Mouse (Mus musculus) heart, embryonic 16.5 days (tissue): ENCODE data around the gene Tlk2. TPM values are rescaled to one million over a fixed set of nuclear protein-coding genes. Genes with fewer than 3 reads are reported as not detected.

Source experiments
- ATAC-seq: fragments of 200-750 bp; cut with Nextera tagmentation; replicated peaks from 2 replicates; pipeline ENCODE4 v1.8.0; 2017; ENCODE audit warnings: moderate number of reproducible peaks; ENCODE audit not compliant: insufficient read depth, low FRiP score; ENCODE audit errors: extremely low read depth
- H3K27ac ChIP-seq: fragments of 300-500 bp; sonication (generic); 2 replicates; pipeline ENCODE4 v1.5.1; 2014; ENCODE audit warnings: mild to moderate bottlenecking, low read length, control low read depth, moderate library complexity
- H3K27me3 ChIP-seq: fragments of 300-500 bp; sonication (generic); 2 replicates; pipeline ENCODE4 v1.6.1; 2014; ENCODE audit warnings: low read length, mixed read lengths; ENCODE audit not compliant: control insufficient read depth, insufficient read depth
- H3K36me3 ChIP-seq: fragments of 300-500 bp; sonication (generic); 2 replicates; pipeline ENCODE4 v1.6.1; 2014; ENCODE audit not compliant: control insufficient read depth, insufficient read depth
- H3K4me1 ChIP-seq: fragments of 300-500 bp; sonication (generic); 2 replicates; pipeline ENCODE4 v1.6.1; 2014; ENCODE audit warnings: low read length, mixed read lengths; ENCODE audit not compliant: control insufficient read depth, insufficient read depth
- H3K4me2 ChIP-seq: fragments of 300-500 bp; sonication (generic); 2 replicates; pipeline ENCODE4 v1.6.1; 2014; ENCODE audit warnings: low read depth, mild to moderate bottlenecking, control low read depth, low read length
- H3K4me3 ChIP-seq: fragments of 300-500 bp; sonication (generic); 2 replicates; pipeline ENCODE4 v1.5.1; 2014; ENCODE audit warnings: mild to moderate bottlenecking, control low read depth, low read length
- H3K9ac ChIP-seq: fragments of 300-500 bp; sonication (generic); 2 replicates; pipeline ENCODE4 v1.6.1; 2014; ENCODE audit warnings: low read length, control low read depth
- H3K9me3 ChIP-seq: fragments of 300-500 bp; sonication (generic); replicated peaks from 2 replicates; pipeline ENCODE4 v1.6.1; 2016; ENCODE audit warnings: low read length; ENCODE audit not compliant: control insufficient read depth
- WGBS: fragments of 180-500 bp; shearing (Covaris S2); extraction: QIAGEN DNeasy Blood & Tissue Kit; methylation state at CpG from one replicate; pipeline ENCODE4 v1.1.7; 2014; 5-methylcytosine and 5-hydroxymethylcytosine counted together
- polyA plus RNA-seq: library from polyadenylated mRNA; unstranded; fragments of >200 nt; fragmentation: Nextera tagmentation; extraction: Ambion mirVana; gene quantifications from 2 replicates; pipeline ENCODE4 v1.2.1, GENCODE M21; 2015

The Tlk2 gene
- polyA plus RNA-seq, 1 experiment from 2014 or later: 12.9 TPM

DNA sequence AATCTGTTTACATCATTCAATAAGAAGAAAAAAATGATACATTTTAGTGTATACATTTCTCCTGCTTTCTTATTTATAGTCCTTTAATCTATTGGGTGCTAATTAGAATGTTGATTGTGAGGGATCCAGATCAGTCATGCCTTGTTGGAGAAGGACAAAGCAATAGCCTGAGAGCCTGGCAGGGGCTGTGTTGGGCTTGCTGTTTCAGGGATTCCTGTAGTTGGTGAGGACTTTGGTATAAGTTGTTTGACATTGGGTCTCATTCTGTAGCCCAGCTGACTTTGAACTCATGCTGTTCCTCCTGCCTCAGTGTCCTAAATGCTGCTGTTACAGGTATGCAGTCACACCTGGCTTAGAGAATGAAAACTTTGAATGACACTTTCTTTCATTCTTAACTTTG, 85.9 kb downstream of the Tlk2 start:
- H3K27me3 ChIP-seq: no peaks in the 10 kb centered on the region
- no peaks in the 10 kb centered on the region for H3K4me1 ChIP-seq
- H3K27ac ChIP-seq: no peak overlapping the region
- no peak overlapping the region for H3K4me2 ChIP-seq
- no peak for ATAC-seq
- peaks cover 18% of the 10 kb centered on the region for H3K36me3 ChIP-seq
- H3K4me3 ChIP-seq: no peak overlapping the region
- H3K9me3 ChIP-seq: no peaks in the 10 kb centered on the region
- no peak overlapping the region for H3K9ac ChIP-seq

GRCm38 (mm10) chr11:105264988-105265387, 86.4 kb downstream of the Tlk2 start:
- Histone ChIP-seq H3K36me3 (peaks cover 15% of the 10 kb centered on the region), H3K4me1 (no peaks in the 10 kb centered on the region)

GRCm38 (mm10) chr11:105270155-105270554, 91.5 kb downstream of the Tlk2 start:
- H3K4me2 ChIP-seq: no peak overlapping the region
- no peak overlapping the region for H3K9ac ChIP-seq
- peak; percentile 41; the same call in 1 of the 2 replicates for ATAC-seq
- H3K4me3 ChIP-seq: no peak overlapping the region
- H3K4me1 ChIP-seq: no peaks in the 10 kb centered on the region
- H3K9me3 ChIP-seq: no peaks in the 10 kb centered on the region
- 10% methylated on average over 2 of the region's 2 CpGs for WGBS
- no peak overlapping the region for H3K27ac ChIP-seq
- H3K36me3 ChIP-seq: peaks cover 10% of the 10 kb centered on the region
- H3K27me3 ChIP-seq: no peaks in the 10 kb centered on the region

More at GRCm38 (mm10) chr11:105264988-105265387, 86.4 kb downstream of the Tlk2 start:
- 80% methylated on average over 3 of the region's 3 CpGs for WGBS
- Histone ChIP-seq H3K27me3 (no peaks in the 10 kb centered on the region), H3K4me2 (no peak overlapping the region), H3K9me3 (no peaks in the 10 kb centered on the region), H3K4me3 (no peak overlapping the region), H3K9ac (no peak overlapping the region), H3K27ac (no peak overlapping the region)
- no peak for ATAC-seq

- no peak overlapping the region for H3K27ac ChIP-seq
- H3K4me3 ChIP-seq: no peak overlapping the region
- H3K9me3 ChIP-seq: no peaks in the 10 kb centered on the region
- peaks cover 12% of the 10 kb centered on the region for H3K4me1 ChIP-seq
- ATAC-seq: no peak
- H3K36me3 ChIP-seq: peaks cover 40% of the 10 kb centered on the region
- no peak overlapping the region for H3K9ac ChIP-seq
- 85% methylated on average over 6 of the region's 6 CpGs for WGBS
- H3K27me3 ChIP-seq: no peaks in the 10 kb centered on the region
- no peak overlapping the region for H3K4me2 ChIP-seq
These were observed 101.8 kb downstream of the Tlk2 start for GRCm38 (mm10) chr11:105280456-105280855.

DNA sequence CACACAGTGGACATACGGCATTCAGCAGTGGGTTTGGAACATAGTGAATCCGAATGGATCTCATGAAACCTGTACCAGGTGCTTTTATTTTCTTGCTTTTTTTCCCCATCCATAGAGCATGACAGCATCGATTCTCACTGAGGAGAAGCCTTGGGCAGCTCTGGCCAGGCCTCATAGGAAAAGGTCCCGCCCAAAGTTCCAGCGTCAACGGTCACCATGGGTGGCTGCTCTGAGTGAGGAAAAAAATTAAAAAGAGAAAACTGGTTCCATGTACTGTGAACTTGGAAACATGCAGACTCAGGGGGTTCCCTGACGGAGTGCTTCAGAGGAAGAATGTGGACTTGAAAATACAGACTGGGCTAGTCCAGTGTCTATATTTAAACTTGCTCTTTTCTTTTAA, 102.7 kb downstream of the Tlk2 start:
- Histone ChIP-seq H3K4me2 (no peak overlapping the region), H3K4me1 (peaks cover 14% of the 10 kb centered on the region), H3K36me3 (peaks cover 32% of the 10 kb centered on the region), H3K9ac (no peak overlapping the region), H3K27ac (no peak overlapping the region), H3K27me3 (no peaks in the 10 kb centered on the region), H3K4me3 (no peak overlapping the region), H3K9me3 (no peaks in the 10 kb centered on the region)
- no peak for ATAC-seq
- 84% methylated on average over 7 of the region's 7 CpGs for WGBS

- 72% methylated on average over 12 of the region's 12 CpGs for WGBS
- peaks cover 14% of the 10 kb centered on the region for H3K4me1 ChIP-seq
- H3K4me2 ChIP-seq: no peak overlapping the region
- peaks cover 26% of the 10 kb centered on the region for H3K36me3 ChIP-seq
- H3K9me3 ChIP-seq: no peaks in the 10 kb centered on the region
- ATAC-seq: no peak
- no peaks in the 10 kb centered on the region for H3K27me3 ChIP-seq
- no peak overlapping the region for H3K4me3 ChIP-seq
- H3K27ac ChIP-seq: peak overlapping the region; percentile 40; the same call in 1 of the 2 replicates
- no peak overlapping the region for H3K9ac ChIP-seq
These were observed 103.3 kb downstream of the Tlk2 start for GRCm38 (mm10) chr11:105281763-105282459.

DNA sequence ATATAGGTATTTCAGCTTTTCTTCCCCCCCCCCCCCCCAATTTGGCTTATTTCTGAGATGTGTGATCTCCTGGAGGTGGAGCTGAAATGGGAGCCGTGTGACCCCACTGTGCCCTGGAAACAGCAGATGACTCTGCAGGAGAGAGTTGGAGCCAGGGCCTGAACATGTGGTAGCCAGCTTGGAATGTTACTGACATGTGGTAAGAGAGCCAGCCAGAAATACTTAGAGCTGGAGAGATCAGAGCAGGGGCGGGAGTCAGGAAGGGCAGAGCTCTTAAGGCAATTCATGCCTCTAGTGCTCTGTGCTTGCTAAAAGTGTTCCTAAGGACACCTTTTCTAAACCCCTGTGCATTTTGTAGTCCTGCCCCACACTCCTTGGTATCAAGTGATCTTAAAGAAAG, 103.9 kb downstream of the Tlk2 start:
- WGBS: 31% methylated on average over 2 of the region's 2 CpGs
- H3K9ac ChIP-seq: no peak overlapping the region
- no peak overlapping the region for H3K4me2 ChIP-seq

DNA sequence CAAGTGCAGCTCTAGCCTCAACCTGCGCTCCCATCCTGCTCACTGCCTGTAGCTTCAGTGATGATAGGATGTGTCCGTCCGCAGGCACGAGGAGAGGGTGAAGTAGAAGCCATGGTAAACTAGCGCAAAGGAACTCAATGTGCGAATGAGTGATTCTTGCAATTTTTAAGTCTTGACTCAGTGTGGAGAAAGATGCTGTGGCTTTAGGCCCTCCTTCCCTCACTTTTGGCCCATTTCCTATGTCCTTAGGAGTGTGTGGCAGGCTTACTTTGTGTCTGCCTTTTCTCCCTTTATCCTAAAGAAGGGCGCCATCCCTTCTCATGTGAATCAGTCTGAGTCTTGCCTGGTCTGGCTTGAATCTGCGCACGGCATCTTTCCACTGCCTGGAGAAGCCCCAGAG, 104.4 kb downstream of the Tlk2 start:
- no peaks in the 10 kb centered on the region for H3K9me3 ChIP-seq
- H3K27me3 ChIP-seq: no peaks in the 10 kb centered on the region
- 81% methylated on average over 9 of the region's 9 CpGs for WGBS
- ATAC-seq: no peak
- no peak overlapping the region for H3K4me2 ChIP-seq
- peaks cover 14% of the 10 kb centered on the region for H3K4me1 ChIP-seq
- no peak overlapping the region for H3K9ac ChIP-seq
- H3K4me3 ChIP-seq: no peak overlapping the region
- H3K27ac ChIP-seq: 0 out of 2 replicates have a peak overlapping the region, but pooled peaks have one; percentile 44
- peaks cover 17% of the 10 kb centered on the region for H3K36me3 ChIP-seq

More for the DNA sequence above, 103.9 kb downstream of the Tlk2 start:
- H3K36me3 ChIP-seq: peaks cover 21% of the 10 kb centered on the region
- ATAC-seq: peak; percentile 91
- H3K4me3 ChIP-seq: no peak overlapping the region
- H3K27ac ChIP-seq: peak overlapping the region; percentile 44; the same call in 1 of the 2 replicates
- H3K9me3 ChIP-seq: no peaks in the 10 kb centered on the region
- H3K27me3 ChIP-seq: no peaks in the 10 kb centered on the region
- H3K4me1 ChIP-seq: peaks cover 14% of the 10 kb centered on the region

DNA sequence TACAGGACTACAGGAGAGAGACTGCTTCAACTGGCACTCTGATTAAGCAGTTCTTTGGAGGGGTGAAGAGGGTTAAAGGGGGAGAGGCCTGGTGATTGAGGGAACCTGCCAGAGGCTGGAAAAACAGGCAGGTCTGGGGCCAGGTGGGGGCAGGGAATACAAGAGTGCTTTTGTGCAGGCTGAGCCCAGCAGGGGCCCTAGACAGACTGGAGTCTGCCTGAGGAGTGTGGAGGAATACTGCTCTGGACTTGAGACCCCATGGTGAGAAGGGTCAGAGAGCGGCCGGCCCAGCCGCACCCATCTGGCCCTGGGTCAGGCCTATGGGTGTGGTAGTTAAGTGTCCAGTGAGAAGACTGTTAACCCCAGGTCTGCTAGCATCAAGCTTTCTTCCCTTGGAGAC, 107.1 kb downstream of the Tlk2 start:
- H3K27ac ChIP-seq: 0 out of 2 replicates have a peak overlapping the region, but pooled peaks have one; percentile 19
- H3K4me2 ChIP-seq: no peak overlapping the region
- H3K4me1 ChIP-seq: peaks cover 15% of the 10 kb centered on the region
- H3K9ac ChIP-seq: no peak overlapping the region
- H3K36me3 ChIP-seq: peaks cover 13% of the 10 kb centered on the region
- 55% methylated on average over 3 of the region's 3 CpGs for WGBS
- H3K9me3 ChIP-seq: no peaks in the 10 kb centered on the region
- peak; percentile 23; the same call in 1 of the 2 replicates for ATAC-seq
- no peak overlapping the region for H3K4me3 ChIP-seq
- no peaks in the 10 kb centered on the region for H3K27me3 ChIP-seq
